8 mouse cellular contexts compared by ENCODE assay signal in the genomic region with DNA sequence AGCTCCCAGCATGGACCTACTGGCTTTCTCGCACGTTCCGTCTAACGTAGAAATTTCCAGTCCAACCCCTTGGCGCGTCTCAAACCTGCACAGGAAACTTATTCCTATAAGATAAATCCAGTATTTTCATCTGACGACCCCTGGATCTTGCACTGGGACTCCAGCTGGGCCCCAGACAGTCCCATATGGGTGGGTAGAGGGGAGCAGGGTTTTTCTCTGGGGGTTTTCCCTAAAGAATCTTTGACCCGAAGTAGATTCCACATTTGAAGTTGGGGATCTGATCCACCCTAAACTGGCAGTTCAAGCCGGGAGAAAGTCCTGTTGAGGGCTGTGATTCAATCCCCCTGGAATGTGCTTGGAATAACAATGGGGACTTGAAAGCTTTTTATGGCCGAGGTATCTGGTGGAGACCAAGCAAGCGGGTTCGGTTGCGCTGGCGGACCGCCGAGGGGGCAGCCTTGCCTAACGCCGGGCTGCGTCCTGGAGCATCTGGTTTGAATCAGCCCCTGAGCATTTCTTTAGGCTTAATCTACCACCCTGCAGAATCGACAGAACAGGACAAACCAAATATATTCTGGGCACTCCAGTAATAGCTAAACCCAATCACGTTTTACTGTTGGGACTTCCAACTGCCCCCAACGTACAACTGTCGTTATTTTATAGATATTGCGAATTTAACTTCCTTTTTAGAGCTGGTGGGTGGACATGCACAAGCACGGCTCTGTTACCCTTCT.
DNase-seq lines count a peak whose midpoint lies in the region; ATAC-seq and TF ChIP-seq lines count a peak whose summit lies in the region.

No protein-coding gene starts in this region.

- no peak overlapping the region for H3K27ac ChIP-seq in cerebellum, adult 2 months (ENCODE audit: insufficient read depth, low read length)
- H3K27ac ChIP-seq in hindbrain, embryonic 13.5 days: peak overlapping the region; percentile 83
- peak overlapping the region; percentile 90 for H3K27ac ChIP-seq in limb, embryonic 10.5 days

- H3K36me3 ChIP-seq in hindbrain, embryonic 13.5 days: no peaks in the 10 kb centered on the region
- no peaks in the 10 kb centered on the region for H3K36me3 ChIP-seq in limb, embryonic 10.5 days

- peak overlapping the region; percentile 65 for H3K4me2 ChIP-seq in hindbrain, embryonic 13.5 days

- no peak for TF ChIP-seq CTCF in cerebellum, adult 2 months (IDR thresholded peaks at IDR 0.05; ENCODE audit: borderline replicate concordance, insufficient read depth, low read depth, low read length)

- no peak for TF ChIP-seq POLR2A in cerebellum, adult 2 months (IDR thresholded peaks at IDR 0.05; ENCODE audit: borderline replicate concordance, insufficient read depth, low read length)

- no peaks in the 10 kb centered on the region for H3K9me3 ChIP-seq in hindbrain, embryonic 13.5 days
- no peaks in the 10 kb centered on the region for H3K9me3 ChIP-seq in limb, embryonic 10.5 days (replicated peaks)

- no peaks in the 10 kb centered on the region for H3K27me3 ChIP-seq in cerebellum, adult 2 months (ENCODE audit: control insufficient read depth, insufficient read depth, low read length)
- H3K27me3 ChIP-seq in hindbrain, embryonic 13.5 days: no peaks in the 10 kb centered on the region
- H3K27me3 ChIP-seq in limb, embryonic 10.5 days (ENCODE audit: low read depth, poor library complexity, severe bottlenecking): no peaks in the 10 kb centered on the region

- DNase-seq in cerebellum, adult 2 months: peak; percentile 36 to 38
- DNase-seq in brain, adult 2 months (ENCODE audit: low read depth, low spot score): peak; percentile 17
- DNase-seq in gastrocnemius, adult 18-20 months (ENCODE audit: low spot score): peak; percentile 63
- DNase-seq in limb, embryonic 10.5 days (ENCODE audit: low spot score): peak; percentile 89
- DNase-seq in spleen, postnatal 10 days (ENCODE audit: low spot score in 2 of 2): peak; percentile 22 to 23

- no peak for ATAC-seq in cerebellum, adult (ENCODE audit: insufficient number of reproducible peaks, low FRiP score, low TSS enrichment)
- peak; percentile 63 for ATAC-seq in hindbrain, embryonic 13.5 days (ENCODE audit: low FRiP score)
- peak; percentile 25 for ATAC-seq in megakaryocyte-erythroid progenitor cell, adult 5-6 weeks (replicated peaks; ENCODE audit: low FRiP score, low TSS enrichment, poor library complexity, severe bottlenecking)

- H3K9ac ChIP-seq in hindbrain, embryonic 13.5 days: peak overlapping the region; percentile 67

- no peak overlapping the region for H3K4me3 ChIP-seq in cerebellum, adult 2 months (replicated peaks; ENCODE audit: insufficient read depth, low read depth, low read length)
- peak overlapping the region; percentile 39 for H3K4me3 ChIP-seq in hindbrain, embryonic 13.5 days
- H3K4me3 ChIP-seq in limb, embryonic 10.5 days: peak overlapping the region; percentile 48

- WGBS in cerebellum, adult 2 months: 49% methylated on average over 25 of the region's 25 CpGs
- 1% methylated on average over 25 of the region's 25 CpGs for WGBS in hindbrain, embryonic 13.5 days
- WGBS in limb, embryonic 10.5 days: under 1% methylated on average over 25 of the region's 25 CpGs

- H3K4me1 ChIP-seq in cerebellum, adult 2 months (ENCODE audit: control insufficient read depth, insufficient read depth, low read length): peaks cover 9% of the 10 kb centered on the region; the same call in 1 of the 2 replicates
- peaks cover 32% of the 10 kb centered on the region for H3K4me1 ChIP-seq in hindbrain, embryonic 13.5 days (replicated peaks)
- H3K4me1 ChIP-seq in limb, embryonic 10.5 days: peaks cover 40% of the 10 kb centered on the region

Comparison
In these comparisons a context has a peak if more than half of its experiments do, and no peak if none do; other contexts are left out.
1. DNase-seq: peak in every context shown above with its lines; median percentile 89 in limb, embryonic 10.5 days; 63 in gastrocnemius, adult 18-20 months; 37 in cerebellum, adult 2 months; 22 in spleen, postnatal 10 days; 17 in brain, adult 2 months.